Mouse (Mus musculus): ENCODE data around the gene Gm21970.

The Gm21970 gene

GRCm38 (mm10) chr16:91391421-91391820 is at the start of gene Gm21970:
Gene Gm21970 (plus strand): TSS chr16:91391721.
- no peak for DNase-seq (ENCODE audit: low spot score)

- no peak for DNase-seq (ENCODE audit: low spot score)
These were observed 45.0 kb upstream of the Gm21970 start for GRCm38 (mm10) chr16:91346491-91346890.

- no peak for DNase-seq (ENCODE audit: low spot score)
These were observed 43.8 kb upstream of the Gm21970 start for GRCm38 (mm10) chr16:91347491-91348263.

- DNase-seq (ENCODE audit: low spot score): no peak
These were observed 43.3 kb upstream of the Gm21970 start for GRCm38 (mm10) chr16:91348264-91348565.

- no peak for DNase-seq (ENCODE audit: low spot score)
These were observed 42.8 kb upstream of the Gm21970 start for GRCm38 (mm10) chr16:91348588-91349330.

GRCm38 (mm10) chr16:91352084-91352562 is 39.4 kb upstream of the Gm21970 start:
- peak; percentile 59 for DNase-seq (ENCODE audit: low spot score)

GRCm38 (mm10) chr16:91352749-91353148 is 38.8 kb upstream of the Gm21970 start:
- DNase-seq (ENCODE audit: low spot score): no peak

GRCm38 (mm10) chr16:91353177-91353576 is 38.3 kb upstream of the Gm21970 start:
- DNase-seq (ENCODE audit: low spot score): no peak

GRCm38 (mm10) chr16:91353638-91354037 is 37.9 kb upstream of the Gm21970 start:
- DNase-seq (ENCODE audit: low spot score): no peak

GRCm38 (mm10) chr16:91354599-91354998 is 36.9 kb upstream of the Gm21970 start:
- no peak for DNase-seq (ENCODE audit: low spot score)

GRCm38 (mm10) chr16:91355160-91355559 is 36.4 kb upstream of the Gm21970 start:
- DNase-seq (ENCODE audit: low spot score): no peak

- DNase-seq (ENCODE audit: low spot score): no peak
These were observed 34.6 kb upstream of the Gm21970 start for GRCm38 (mm10) chr16:91356760-91357525.

- no peak for DNase-seq (ENCODE audit: low spot score)
These were observed 34.0 kb upstream of the Gm21970 start for GRCm38 (mm10) chr16:91357526-91357900.

GRCm38 (mm10) chr16:91358555-91358954 is 33.0 kb upstream of the Gm21970 start:
- DNase-seq (ENCODE audit: low spot score): peak; percentile 60

GRCm38 (mm10) chr16:91359531-91359930 is 32.0 kb upstream of the Gm21970 start:
- no peak for DNase-seq (ENCODE audit: low spot score)

GRCm38 (mm10) chr16:91360162-91360561 is 31.4 kb upstream of the Gm21970 start:
- DNase-seq (ENCODE audit: low spot score): no peak

- no peak for DNase-seq (ENCODE audit: low spot score)
These were observed 29.5 kb upstream of the Gm21970 start for GRCm38 (mm10) chr16:91362006-91362405.

- DNase-seq (ENCODE audit: low spot score): no peak
These were observed 28.8 kb upstream of the Gm21970 start for GRCm38 (mm10) chr16:91362616-91363272.

GRCm38 (mm10) chr16:91363483-91363882 is 28.0 kb upstream of the Gm21970 start:
- DNase-seq (ENCODE audit: low spot score): peak; percentile 27

GRCm38 (mm10) chr16:91366567-91366966 is 25.0 kb upstream of the Gm21970 start:
- no peak for DNase-seq (ENCODE audit: low spot score)

- no peak for DNase-seq (ENCODE audit: low spot score)
These were observed 24.5 kb upstream of the Gm21970 start for GRCm38 (mm10) chr16:91367066-91367465.

Data from testis, postnatal 14 days (tissue).